Mouse (Mus musculus) hindbrain, embryonic 12.5 days (tissue): ENCODE data around the gene Icam1. TPM values are rescaled to one million over a fixed set of nuclear protein-coding genes. Genes with fewer than 3 reads are reported as not detected.
"Not testable (repeated sequence)": the region's sequence is repeated elsewhere in the genome, so short reads cannot be mapped to it uniquely, and the experiment has no call there.

Source experiments
- ATAC-seq: fragments of 200-750 bp; cut with Nextera tagmentation; 2 replicates; pipeline ENCODE4 v1.8.0; 2017; ENCODE audit warnings: moderate TSS enrichment; ENCODE audit not compliant: low FRiP score
- H3K27ac ChIP-seq: fragments of 300-500 bp; sonication (generic); 2 replicates; pipeline ENCODE4 v1.5.1; 2016; ENCODE audit warnings: mild to moderate bottlenecking
- H3K27me3 ChIP-seq: fragments of 300-500 bp; sonication (generic); 2 replicates; pipeline ENCODE4 v1.6.1; 2016; ENCODE audit warnings: mild to moderate bottlenecking
- H3K36me3 ChIP-seq: fragments of 300-500 bp; sonication (generic); 2 replicates; pipeline ENCODE4 v1.6.1; 2016; ENCODE audit warnings: mild to moderate bottlenecking
- H3K4me1 ChIP-seq: fragments of 300-500 bp; sonication (generic); 2 replicates; pipeline ENCODE4 v1.6.1; 2016
- H3K4me2 ChIP-seq: fragments of 300-500 bp; sonication (generic); replicated peaks from 2 replicates; pipeline ENCODE4 v1.6.1; 2016; ENCODE audit warnings: mild to moderate bottlenecking
- H3K4me3 ChIP-seq: fragments of 300-500 bp; sonication (generic); 2 replicates; pipeline ENCODE4 v1.5.1; 2016; ENCODE audit warnings: mild to moderate bottlenecking
- H3K9ac ChIP-seq: fragments of 300-500 bp; sonication (generic); 2 replicates; pipeline ENCODE4 v1.6.1; 2016; ENCODE audit warnings: mild to moderate bottlenecking, moderate library complexity
- H3K9me3 ChIP-seq: fragments of 300-500 bp; sonication (generic); replicated peaks from 2 replicates; pipeline ENCODE4 v1.6.1; 2016; ENCODE audit warnings: mild to moderate bottlenecking
- WGBS: fragments of 180-500 bp; shearing (Covaris S2); methylation state at CpG from one replicate; pipeline ENCODE4 v1.1.7; 2016; 5-methylcytosine and 5-hydroxymethylcytosine counted together
- polyA plus RNA-seq: library from polyadenylated mRNA; unstranded; fragments of >200 nt; fragmentation: Nextera tagmentation; extraction: Ambion mirVana; gene quantifications from 2 replicates; pipeline ENCODE4 v1.2.1, GENCODE M21; 2016

Icam1 gene
- polyA plus RNA-seq, 1 experiment from 2014 or later: 5.5 TPM

- WGBS: 89% methylated on average over 1 of the region's 1 CpGs
- H3K9ac ChIP-seq, H3K36me3 ChIP-seq, H3K4me2 ChIP-seq, H3K4me1 ChIP-seq, H3K27me3 ChIP-seq, ATAC-seq, H3K9me3 ChIP-seq, H3K4me3 ChIP-seq, H3K27ac ChIP-seq: not testable (repeated sequence)
Observed at GRCm38 (mm10) chr9:20998337-20998736, 17.4 kb upstream of the Icam1 start.

DNA sequence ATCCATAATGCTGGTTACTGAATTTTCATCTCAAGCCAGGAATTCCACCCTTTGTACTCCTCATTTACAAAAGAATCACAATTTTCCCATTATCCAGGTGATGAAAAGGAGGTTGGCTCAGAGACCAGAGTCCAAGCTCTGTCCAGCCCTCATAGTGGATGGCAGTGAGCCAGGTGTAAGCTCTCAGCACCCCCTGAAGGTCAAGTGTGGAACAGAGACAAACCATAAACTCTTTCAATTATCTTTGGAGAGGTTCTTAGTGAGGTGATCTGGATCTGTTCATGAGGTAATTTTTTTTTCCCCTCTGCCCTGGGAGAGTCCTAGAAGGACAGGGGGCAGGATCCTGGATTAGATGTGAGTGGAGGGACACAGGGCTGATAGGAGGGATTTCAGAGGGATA lies 15.0 kb upstream of the Icam1 start:
- Histone ChIP-seq H3K4me2 (no peak overlapping the region), H3K27ac (no peak overlapping the region), H3K4me3 (no peak overlapping the region), H3K36me3 (peaks cover 15% of the 10 kb centered on the region), H3K4me1 (peaks cover 9% of the 10 kb centered on the region), H3K9me3 (no peaks in the 10 kb centered on the region), H3K9ac (no peak overlapping the region), H3K27me3 (no peaks in the 10 kb centered on the region)
- no peak for ATAC-seq

DNA sequence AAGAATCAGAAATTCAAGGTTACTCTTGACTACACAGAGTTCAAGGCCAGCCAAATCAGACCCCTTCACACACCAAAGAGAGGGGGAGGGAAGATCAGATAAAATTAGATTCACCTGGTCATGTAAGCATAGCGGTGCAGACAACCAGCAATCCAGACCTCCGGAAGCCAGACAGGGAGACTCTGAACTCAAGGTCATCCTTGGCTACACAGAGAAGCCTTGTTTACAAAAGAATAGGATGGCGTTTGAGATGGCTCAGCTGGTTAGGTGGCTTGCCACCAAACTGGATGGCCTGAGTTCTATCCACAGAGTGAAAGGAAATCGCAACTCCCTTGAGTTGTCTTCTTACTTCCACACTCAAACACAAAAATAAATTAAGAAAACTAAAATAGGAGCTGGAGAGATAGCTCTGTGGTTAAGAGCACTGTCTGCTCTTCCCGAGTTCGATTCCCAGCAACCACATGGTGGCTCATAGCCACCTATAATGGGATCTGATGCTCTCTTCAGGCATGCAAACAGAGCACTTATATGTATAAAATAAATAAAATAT lies 14.1 kb upstream of the Icam1 start:
- H3K4me1 ChIP-seq: peaks cover 9% of the 10 kb centered on the region
- H3K27ac ChIP-seq: no peak overlapping the region
- H3K9me3 ChIP-seq: no peaks in the 10 kb centered on the region
- no peak overlapping the region for H3K4me3 ChIP-seq
- H3K36me3 ChIP-seq: peaks cover 22% of the 10 kb centered on the region
- 0 out of 2 replicates have a peak overlapping the region, but pooled peaks have one; percentile 18 for H3K9ac ChIP-seq
- WGBS: 70% methylated on average over 6 of the region's 6 CpGs
- H3K27me3 ChIP-seq: no peaks in the 10 kb centered on the region
- ATAC-seq: no peak
- H3K4me2 ChIP-seq: no peak overlapping the region

DNA sequence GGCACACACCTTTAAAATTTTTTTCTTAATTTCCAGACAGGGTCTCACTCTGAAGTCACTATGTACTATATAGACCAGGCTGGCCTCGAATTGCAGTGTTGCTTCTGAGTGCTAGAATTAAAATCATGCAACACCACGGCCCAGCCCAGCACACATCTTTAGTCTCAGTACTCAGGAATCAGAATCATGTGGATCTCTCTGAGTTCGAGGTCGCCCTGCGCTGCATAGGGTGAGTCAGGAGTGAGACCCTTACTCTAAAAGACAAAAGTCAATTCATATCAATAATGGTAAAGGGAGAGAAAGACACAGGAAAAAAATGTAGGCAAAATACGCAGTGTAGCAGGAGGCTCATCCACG lies 13.5 kb upstream of the Icam1 start:
- no peaks in the 10 kb centered on the region for H3K9me3 ChIP-seq
- peak overlapping the region; percentile 84 for H3K4me3 ChIP-seq
- H3K36me3 ChIP-seq: peaks cover 28% of the 10 kb centered on the region
- H3K27ac ChIP-seq: peak overlapping the region; percentile 76
- WGBS: 11% methylated on average over 7 of the region's 7 CpGs
- peak overlapping the region; percentile 87 for H3K9ac ChIP-seq
- peak overlapping the region; percentile 60 for H3K4me2 ChIP-seq
- peak; percentile 57 for ATAC-seq
- no peaks in the 10 kb centered on the region for H3K27me3 ChIP-seq
- H3K4me1 ChIP-seq: peaks cover 9% of the 10 kb centered on the region

GRCm38 (mm10) chr9:21002627-21003551 lies 12.9 kb upstream of the Icam1 start, which contains the start of gene Mrpl4:
Mrpl4 (plus strand) TSS chr9:21002738.
- under 1% methylated on average over 72 of the region's 72 CpGs for WGBS
- H3K9me3 ChIP-seq: no peaks in the 10 kb centered on the region
- H3K4me1 ChIP-seq: peaks cover 9% of the 10 kb centered on the region
- ATAC-seq: peak; percentile 91
- no peaks in the 10 kb centered on the region for H3K27me3 ChIP-seq
- H3K4me3 ChIP-seq: peak within 1 kb of the TSS; percentile 84
- peak within 1 kb of the TSS; percentile 76 for H3K27ac ChIP-seq
- peak within 1 kb of the TSS; percentile 87 for H3K9ac ChIP-seq
- H3K4me2 ChIP-seq: peak within 1 kb of the TSS; percentile 60
- peaks cover 34% of the 10 kb centered on the region for H3K36me3 ChIP-seq

DNA sequence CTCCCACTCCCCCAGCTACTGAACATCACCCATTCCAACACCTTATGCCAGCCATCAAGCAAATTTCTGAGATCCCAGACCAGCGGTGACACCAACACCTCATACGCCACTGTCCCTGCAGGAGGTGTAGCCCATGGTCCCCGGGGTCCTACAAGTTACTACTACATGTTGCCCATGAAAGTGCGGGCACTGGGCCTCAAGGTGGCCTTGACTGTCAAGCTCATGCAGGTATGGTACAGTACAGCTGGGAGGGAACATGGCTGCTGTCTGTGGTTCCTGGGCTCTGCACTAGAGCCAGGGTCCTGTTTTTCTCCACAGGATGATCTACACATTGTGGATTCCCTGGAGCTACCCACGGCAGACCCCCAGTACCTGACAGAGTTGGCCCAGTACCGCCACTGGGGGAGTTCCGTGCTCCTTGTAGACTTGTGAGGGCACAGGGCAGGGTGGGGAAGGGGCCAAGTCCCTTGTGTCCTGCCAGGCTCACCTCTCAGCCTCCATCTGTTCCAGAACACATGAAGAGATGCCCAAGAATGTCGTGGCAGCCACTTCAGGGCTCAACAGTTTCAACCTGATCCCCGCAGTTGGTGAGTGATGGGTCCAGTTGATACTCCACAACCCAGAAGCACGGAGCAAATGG lies 8.4 kb upstream of the Icam1 start:
- H3K27ac ChIP-seq: no peak overlapping the region
- peaks cover 9% of the 10 kb centered on the region for H3K4me1 ChIP-seq
- H3K9me3 ChIP-seq: no peaks in the 10 kb centered on the region
- H3K4me2 ChIP-seq: no peak overlapping the region
- H3K36me3 ChIP-seq: peaks cover 51% of the 10 kb centered on the region
- WGBS: 94% methylated on average over 10 of the region's 10 CpGs
- ATAC-seq: no peak
- H3K4me3 ChIP-seq: no peak overlapping the region
- H3K27me3 ChIP-seq: peaks cover 10% of the 10 kb centered on the region
- H3K9ac ChIP-seq: no peak overlapping the region

- Histone ChIP-seq H3K9me3 (no peaks in the 10 kb centered on the region), H3K27ac (no peak overlapping the region), H3K9ac (no peak overlapping the region), H3K4me3 (no peak overlapping the region), H3K4me2 (no peak overlapping the region), H3K36me3 (peaks cover 51% of the 10 kb centered on the region), H3K4me1 (peaks cover 9% of the 10 kb centered on the region), H3K27me3 (peaks cover 13% of the 10 kb centered on the region)
- WGBS: 87% methylated on average over 7 of the region's 7 CpGs
- ATAC-seq: no peak
Observed at GRCm38 (mm10) chr9:21008007-21008406, 7.8 kb upstream of the Icam1 start.

DNA sequence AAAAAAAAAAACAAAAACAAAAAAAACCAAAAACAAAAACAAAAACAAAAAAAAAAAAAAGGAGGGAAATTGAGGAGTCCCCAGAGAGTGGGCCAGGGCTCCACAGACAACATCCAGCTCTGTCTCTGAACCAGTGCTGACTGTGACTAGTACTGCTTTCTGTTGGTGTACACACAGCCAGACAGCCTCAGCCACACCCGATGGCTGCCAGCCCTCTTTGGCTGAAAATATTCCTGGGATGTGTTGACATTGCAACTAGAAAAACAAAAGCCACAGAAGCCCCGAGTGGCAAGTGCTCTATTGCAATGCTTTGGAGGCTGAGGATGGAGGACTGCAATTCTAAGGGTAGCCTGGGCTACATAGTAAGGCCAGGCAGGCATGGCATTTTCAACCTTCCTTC lies 5.4 kb upstream of the Icam1 start:
- Histone ChIP-seq H3K4me1 (no peaks in the 10 kb centered on the region), H3K4me3 (no peak overlapping the region), H3K4me2 (no peak overlapping the region), H3K27me3 (peaks cover 34% of the 10 kb centered on the region), H3K9me3 (no peaks in the 10 kb centered on the region; the same call in 1 of the 2 replicates), H3K27ac (no peak overlapping the region), H3K36me3 (peaks cover 41% of the 10 kb centered on the region), H3K9ac (no peak overlapping the region)
- WGBS: 67% methylated on average over 2 of the region's 2 CpGs
- ATAC-seq: no peak

DNA sequence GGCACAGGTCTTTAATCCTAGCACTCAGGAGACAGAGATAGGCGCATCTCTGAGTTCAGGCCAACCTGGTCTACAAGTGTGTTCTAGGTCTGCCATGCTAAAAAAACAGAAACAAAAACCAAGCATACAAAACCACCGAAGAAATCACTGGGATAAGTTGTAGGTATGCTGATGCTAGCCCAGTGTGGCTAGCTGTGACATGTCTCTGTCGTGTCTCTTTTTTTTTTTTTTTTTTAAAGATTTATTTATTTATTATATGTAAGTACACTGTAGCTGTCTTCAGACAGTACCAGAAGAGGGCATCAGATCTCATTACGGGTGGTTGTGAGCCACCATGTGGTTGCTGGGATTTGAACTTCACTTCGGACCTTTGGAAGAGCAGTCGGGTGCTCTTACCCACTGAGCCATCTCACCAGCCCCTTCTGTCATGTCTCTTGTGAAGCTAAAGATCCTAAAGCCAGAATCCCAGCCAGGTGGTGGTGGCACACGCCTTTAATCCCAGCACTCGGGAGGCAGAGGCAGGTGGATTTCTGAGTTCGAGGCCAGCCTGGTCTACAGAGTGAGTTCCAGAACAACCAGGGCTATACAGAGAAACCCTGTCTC lies 4.7 kb upstream of the Icam1 start:
- not testable (repeated sequence) for ATAC-seq, H3K4me2 ChIP-seq, H3K27ac ChIP-seq, H3K4me1 ChIP-seq, H3K4me3 ChIP-seq, H3K9me3 ChIP-seq, H3K9ac ChIP-seq
- 75% methylated on average over 9 of the region's 9 CpGs for WGBS
- Histone ChIP-seq H3K27me3 (peaks cover 41% of the 10 kb centered on the region), H3K36me3 (peaks cover 34% of the 10 kb centered on the region)

DNA sequence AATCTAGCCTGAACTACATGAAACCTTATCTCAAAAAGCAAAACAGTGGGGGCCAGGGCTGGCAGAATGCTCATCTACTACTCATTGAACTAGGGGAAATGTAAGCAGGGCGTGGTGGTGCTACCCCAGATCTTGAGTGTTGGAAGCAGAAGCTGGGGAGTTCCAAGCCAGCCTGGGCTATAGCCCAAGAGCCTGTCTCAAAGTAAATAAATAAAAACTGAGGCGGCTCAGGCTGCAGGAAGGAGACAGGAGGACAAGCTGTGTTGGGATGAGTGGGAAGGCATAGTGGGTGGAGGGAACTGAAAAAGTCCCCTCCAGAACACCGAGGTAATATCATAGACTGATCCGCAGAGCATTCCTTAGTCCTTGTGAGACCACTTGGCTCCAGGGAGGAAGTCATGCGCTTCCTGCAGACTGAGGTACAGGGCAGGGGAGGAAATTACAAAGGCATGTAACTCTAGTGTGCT lies 3.9 kb upstream of the Icam1 start:
- Histone ChIP-seq H3K27me3 (peaks cover 50% of the 10 kb centered on the region), H3K9ac (no peak overlapping the region)
- ATAC-seq: no peak

DNA sequence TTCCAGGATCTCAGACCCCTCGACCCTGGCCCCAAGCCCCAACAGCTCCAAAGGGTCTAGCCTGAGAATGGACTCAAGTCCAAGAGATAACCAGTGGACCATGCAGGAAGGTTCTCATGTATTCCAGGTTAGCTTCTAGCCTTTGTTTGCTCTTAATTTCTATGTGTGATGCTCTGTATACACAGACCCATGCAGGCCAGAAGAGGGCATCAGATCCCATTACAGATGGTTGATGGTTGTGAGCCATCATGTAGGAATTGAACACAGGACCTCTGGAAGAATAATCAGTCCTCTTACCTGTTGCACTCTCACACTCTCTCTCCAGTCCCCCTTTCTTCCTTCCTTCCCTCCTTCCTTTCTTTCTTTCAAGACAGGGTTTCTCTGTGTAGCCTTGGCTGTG lies 3.4 kb upstream of the Icam1 start:
- no peak overlapping the region for H3K4me2 ChIP-seq
- WGBS: 52% methylated on average over 1 of the region's 1 CpGs
- no peaks in the 10 kb centered on the region; the same call in 1 of the 2 replicates for H3K9me3 ChIP-seq
- no peak for ATAC-seq
- no peak overlapping the region for H3K9ac ChIP-seq
- H3K4me3 ChIP-seq: no peak overlapping the region
- peaks cover 55% of the 10 kb centered on the region for H3K27me3 ChIP-seq
- peaks cover 4% of the 10 kb centered on the region; the same call in 1 of the 2 replicates for H3K4me1 ChIP-seq
- peaks cover 22% of the 10 kb centered on the region for H3K36me3 ChIP-seq
- H3K27ac ChIP-seq: no peak overlapping the region

More for the DNA sequence above, 3.9 kb upstream of the Icam1 start:
- Histone ChIP-seq H3K27ac (no peak overlapping the region), H3K4me2 (no peak overlapping the region), H3K4me1 (peaks cover 4% of the 10 kb centered on the region; the same call in 1 of the 2 replicates), H3K4me3 (no peak overlapping the region), H3K9me3 (no peaks in the 10 kb centered on the region; the same call in 1 of the 2 replicates), H3K36me3 (peaks cover 27% of the 10 kb centered on the region)
- WGBS: 68% methylated on average over 5 of the region's 5 CpGs
